Comparison of ENCODE assay signal across 21 mouse cellular contexts in genomic region chr17:80233844-80234243, GRCm38 (mm10). TPM values are rescaled to one million over a fixed set of nuclear protein-coding genes. Genes with fewer than 3 reads are reported as not detected.
"Had no signal": no experiment of that assay in that cellular context is flagged by ENCODE, and none has a peak within 500 bp of the region (broad histone marks: within the 10 kb centered on the region; RNA-seq: fewer than 3 reads in every experiment).

No protein-coding gene starts in this region.

- H3K27me3 ChIP-seq: lung, embryonic 15.5 days; midbrain, embryonic 12.5 days; neural tube, embryonic 12.5 days had no signal

- DNase-seq: liver, postnatal 0 days; lung, adult 2 months; lung, postnatal 14 days; lung, postnatal 36 days; midbrain, embryonic 14.5 days; retina, postnatal 1 day; right cerebral cortex, adult 18-20 months; spleen, adult 18-20 months; thymus, adult 18-20 months; thymus, postnatal 14 days; thymus, postnatal 36 days had no signal

- H3K4me3 ChIP-seq: lung, embryonic 15.5 days; midbrain, embryonic 10.5 days; midbrain, embryonic 12.5 days; myocyte; neural tube, embryonic 12.5 days had no signal

- H3K9me3 ChIP-seq: lung, embryonic 15.5 days; midbrain, embryonic 10.5 days; midbrain, embryonic 12.5 days; neural tube, embryonic 12.5 days had no signal

- H3K9ac ChIP-seq: liver, embryonic 14.5 days; liver, postnatal 0 days; lung, embryonic 15.5 days; midbrain, embryonic 12.5 days; neural tube, embryonic 12.5 days had no signal

- H3K27ac ChIP-seq: liver, embryonic 14.5 days; lung, embryonic 15.5 days; macrophage; midbrain, embryonic 10.5 days; midbrain, embryonic 12.5 days; neural tube, embryonic 12.5 days had no signal

- H3K4me1 ChIP-seq: lung, embryonic 15.5 days; midbrain, embryonic 10.5 days; midbrain, embryonic 12.5 days; neural tube, embryonic 12.5 days had no signal

RNA-seq across cellular contexts. Expression of gene Ttc39d, which starts 26.6 kb away (rescaled TPM):
- total RNA-seq: megakaryocyte-erythroid progenitor cell, adult 5-6 weeks; neutrophil, adult 5-6 weeks had no signal
- polyA plus RNA-seq: liver, postnatal 0 days; macrophage; neural tube, embryonic 12.5 days; stomach, embryonic 14.5 days had no signal
